Mouse (Mus musculus) embryo, embryonic 9.5 days (tissue): ENCODE results near the gene Ifi204.
"Not testable (repeated sequence)": the region's sequence is repeated elsewhere in the genome, so short reads cannot be mapped to it uniquely, and the experiment has no call there.

Experiments used
- DNase-seq: peaks from one replicate; pipeline ENCODE4 v3.0.0-alpha.2; 2017; ENCODE audit errors: extremely low spot score

Gene Ifi204

GRCm38 (mm10) chr1:173766848-173767617 lies at the start of gene Ifi204:
Gene Ifi204, minus strand, starts transcription at chr1:173766943.
- DNase-seq = not testable (repeated sequence)

GRCm38 (mm10) chr1:173809294-173809693 lies 42.6 kb upstream of the Ifi204 start:
- DNase-seq = not testable (repeated sequence)

GRCm38 (mm10) chr1:173802689-173803281 lies 36.0 kb upstream of the Ifi204 start:
- not testable (repeated sequence) for DNase-seq

GRCm38 (mm10) chr1:173802207-173802606 lies 35.5 kb upstream of the Ifi204 start:
- DNase-seq = not testable (repeated sequence)

GRCm38 (mm10) chr1:173801791-173802190 lies 35.0 kb upstream of the Ifi204 start:
- DNase-seq = not testable (repeated sequence)

- DNase-seq = not testable (repeated sequence)
Measured at GRCm38 (mm10) chr1:173773457-173773856, 6.7 kb upstream of the Ifi204 start.

GRCm38 (mm10) chr1:173760032-173760431 lies 6.7 kb downstream of the Ifi204 start:
- not testable (repeated sequence) for DNase-seq

- no peak for DNase-seq
Measured at GRCm38 (mm10) chr1:173742262-173742661, 24.5 kb downstream of the Ifi204 start.

GRCm38 (mm10) chr1:173741656-173742055 lies 25.1 kb downstream of the Ifi204 start, which contains the start of gene Ifi207:
Gene Ifi207, minus strand, starts transcription at chr1:173741747.
- no peak for DNase-seq

GRCm38 (mm10) chr1:173740537-173740936 lies 26.2 kb downstream of the Ifi204 start:
- DNase-seq = no peak

GRCm38 (mm10) chr1:173736986-173737385 lies 29.8 kb downstream of the Ifi204 start:
- DNase-seq = no peak

GRCm38 (mm10) chr1:173735015-173735414 lies 31.7 kb downstream of the Ifi204 start:
- not testable (repeated sequence) for DNase-seq

- peak; percentile 26 for DNase-seq
Measured at GRCm38 (mm10) chr1:173733219-173733618, 33.5 kb downstream of the Ifi204 start.
